Mouse (Mus musculus) lung, postnatal 14 days (tissue): Measurements from ENCODE around the gene Gpx2.
A peak's percentile ranks its signal among the peaks of the same experiment; 100 is the strongest.
"Not testable (repeated sequence)": the region's sequence is repeated elsewhere in the genome, so short reads cannot be mapped to it uniquely, and the experiment has no call there.

Source experiments
- DNase-seq: peaks from one replicate; pipeline ENCODE4 v3.0.0; 2021

The Gpx2 gene

DNA sequence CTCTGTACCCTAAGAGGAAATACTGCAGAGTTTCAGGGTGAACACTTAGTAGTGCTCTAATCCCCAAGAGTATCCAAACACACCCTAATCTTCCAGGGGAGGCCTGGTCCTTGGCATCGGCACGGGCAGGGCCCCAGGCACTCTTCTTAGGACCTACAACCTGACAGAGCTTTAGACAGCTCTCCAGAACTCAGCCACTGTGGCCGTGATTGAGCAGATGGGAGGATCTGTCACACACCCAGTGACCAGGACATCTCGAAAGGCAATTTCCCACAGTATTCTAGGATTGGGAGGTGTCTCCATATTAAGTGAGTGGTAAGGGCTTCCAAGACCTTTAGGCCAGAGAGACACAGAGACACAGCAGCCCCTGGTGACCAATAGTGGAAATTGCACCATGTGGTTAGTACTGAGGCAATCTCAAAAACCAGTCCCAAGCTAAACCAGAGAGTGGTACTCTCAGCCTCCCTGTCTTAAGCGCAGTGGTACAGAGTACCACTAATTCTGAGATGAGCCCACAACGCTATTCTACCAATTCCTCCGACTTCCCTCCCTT lies 8.4 kb upstream of the Gpx2 start:
- peak; percentile 57 for DNase-seq

DNA sequence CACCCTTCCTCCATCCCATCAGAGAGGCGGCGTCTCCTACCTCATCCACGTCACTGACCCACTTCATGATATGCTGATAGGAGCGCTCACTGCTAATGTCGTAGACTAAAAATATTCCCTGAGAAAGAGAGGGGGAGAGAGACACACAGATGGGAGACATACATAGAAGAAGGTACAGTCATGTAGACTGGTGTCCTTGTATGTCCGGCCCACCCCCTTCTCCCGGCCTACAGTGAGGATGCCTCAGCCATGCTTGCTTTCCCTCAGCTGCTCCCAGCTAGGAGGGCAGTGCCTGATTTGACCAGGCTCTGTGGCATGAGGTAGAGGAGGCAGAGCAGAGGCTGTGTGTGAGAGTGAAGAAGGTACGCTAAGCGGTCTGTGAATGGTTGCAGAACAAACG lies 7.7 kb upstream of the Gpx2 start:
- DNase-seq = no peak

DNA sequence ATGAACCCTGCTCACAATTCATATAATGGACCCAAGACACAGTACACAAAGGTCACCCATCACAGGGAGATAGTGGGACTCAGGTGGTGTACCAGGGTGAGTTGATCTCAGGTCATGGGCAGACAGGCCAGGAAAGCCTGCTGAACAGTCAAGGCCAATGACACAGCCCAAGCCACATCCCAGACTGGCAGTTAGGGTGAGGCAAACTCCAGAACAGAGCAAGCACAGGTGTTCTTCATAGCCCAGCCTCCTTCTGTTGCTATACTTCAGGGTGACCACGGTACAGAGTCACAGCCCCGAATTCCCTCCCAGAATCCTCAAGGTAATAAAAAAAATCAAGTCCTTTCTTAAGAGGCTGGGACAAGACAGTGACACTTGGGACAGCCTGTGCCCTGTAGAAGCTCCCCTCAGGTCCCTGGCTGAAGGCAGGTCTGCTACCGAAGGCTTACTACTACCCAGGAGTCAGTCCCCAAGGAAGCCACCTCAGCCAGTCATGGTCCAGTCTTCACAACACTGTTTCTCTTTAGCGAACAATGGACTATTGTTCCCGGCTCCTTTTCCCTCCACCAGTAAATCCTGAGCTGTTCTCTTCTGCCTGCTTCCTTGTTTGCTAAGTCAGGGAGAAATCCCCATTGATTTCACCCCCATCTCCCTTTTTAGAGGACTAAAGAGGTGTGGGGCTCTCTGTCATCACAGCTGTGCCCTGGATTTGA lies 2.8 kb upstream of the Gpx2 start:
- DNase-seq = no peak

DNA sequence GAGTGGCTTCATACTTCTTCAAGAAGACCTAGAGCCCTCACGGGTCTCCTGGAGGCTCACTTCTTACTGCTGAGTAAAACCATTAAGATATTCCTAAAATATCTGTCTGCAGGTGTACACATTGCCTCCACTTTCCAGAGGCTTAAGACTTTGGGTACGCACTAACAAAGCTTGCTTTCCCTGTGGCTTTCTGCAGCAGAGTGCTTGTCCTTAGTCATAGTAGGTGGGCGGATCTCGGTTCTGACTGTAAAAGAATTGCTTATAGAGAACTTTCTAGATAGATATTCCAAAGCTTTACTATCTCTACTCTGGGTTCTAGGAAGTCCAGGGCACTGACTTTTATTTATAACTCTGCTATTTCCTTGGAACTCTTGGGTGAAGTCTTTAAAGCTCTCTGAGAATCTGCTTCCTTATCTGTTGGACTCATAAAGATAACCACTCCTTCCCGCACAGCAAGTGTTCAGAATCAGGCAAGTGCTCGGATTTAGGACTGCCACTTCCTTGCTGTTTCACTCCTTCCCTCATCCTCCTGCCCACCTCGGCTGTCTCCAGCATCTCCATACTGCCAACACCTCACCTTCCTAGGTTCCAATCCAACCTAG lies 1.7 kb upstream of the Gpx2 start:
- DNase-seq = no peak

DNA sequence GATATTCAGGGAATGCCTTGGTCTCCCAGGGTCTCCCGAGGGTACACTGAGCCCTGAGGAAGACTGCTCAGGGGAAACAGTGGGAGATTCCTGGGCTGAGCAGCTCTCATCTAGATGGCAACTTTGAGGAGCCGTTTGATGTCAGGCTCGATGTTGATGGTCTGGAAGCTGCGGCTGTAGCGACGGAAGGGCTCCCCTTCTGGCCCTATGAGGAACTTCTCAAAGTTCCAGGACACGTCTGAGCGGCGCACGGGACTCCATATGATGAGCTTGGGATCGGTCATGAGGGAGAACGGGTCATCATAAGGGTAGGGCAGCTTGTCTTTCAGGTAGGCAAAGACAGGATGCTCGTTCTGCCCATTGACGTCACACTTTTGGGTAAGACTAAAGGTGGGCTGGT lies 2.8 kb downstream of the Gpx2 start:
- not testable (repeated sequence) for DNase-seq

DNA sequence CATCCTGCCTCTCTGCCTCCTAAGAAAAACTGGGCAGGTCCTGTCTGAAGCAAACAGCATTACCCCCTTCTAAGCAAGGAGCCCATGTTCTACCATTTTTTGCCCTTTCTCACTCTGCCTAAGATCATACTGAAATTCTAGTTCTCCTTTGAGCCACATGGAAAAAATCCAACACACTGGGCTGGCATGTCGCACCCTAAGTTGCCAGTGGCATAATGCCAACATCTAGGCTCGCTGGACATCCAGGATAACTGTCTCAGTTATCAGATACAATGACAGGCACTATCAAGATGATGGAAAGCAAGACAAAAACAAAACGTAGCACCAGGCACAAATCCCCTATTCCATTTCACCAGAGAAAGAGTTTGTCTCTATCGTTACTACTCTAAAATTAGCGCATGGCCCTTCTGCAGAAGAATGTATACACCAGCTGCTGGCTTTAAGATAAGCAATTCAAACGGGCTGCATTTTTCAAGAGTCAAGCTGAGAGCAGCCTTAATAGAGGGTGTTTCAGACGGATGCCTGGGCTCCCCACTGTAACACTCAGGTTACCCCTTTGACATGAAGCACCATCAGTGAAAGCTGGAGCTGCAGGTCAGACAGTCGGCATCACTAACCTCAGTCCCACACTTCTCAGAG lies 4.8 kb downstream of the Gpx2 start:
- DNase-seq = no peak

DNA sequence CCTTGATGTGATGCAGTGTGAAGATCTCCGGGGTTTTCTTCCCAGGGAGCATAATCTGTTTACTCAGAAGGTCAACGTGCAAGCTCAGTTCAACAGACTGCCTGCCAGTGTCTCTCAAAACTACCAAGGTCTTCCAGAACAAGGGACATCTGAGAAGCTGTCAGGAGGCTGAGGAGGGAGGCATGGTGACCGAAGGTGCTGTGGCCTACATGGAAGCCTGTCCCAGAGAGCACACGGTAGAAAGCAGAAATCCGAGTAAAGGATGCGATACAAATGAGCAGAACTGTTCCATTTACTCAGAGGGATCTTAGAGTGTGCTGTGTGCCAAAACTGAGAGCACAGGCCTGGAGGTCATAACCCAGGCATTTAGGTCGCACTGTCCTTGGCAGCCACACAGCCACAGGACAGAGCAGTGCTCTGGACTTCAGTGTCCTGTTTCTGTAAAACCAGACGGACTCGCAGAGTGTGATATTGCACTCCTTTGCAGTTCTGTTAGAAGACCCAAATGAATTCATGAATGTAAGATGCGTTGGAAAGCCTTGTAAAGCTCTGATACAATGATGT lies 11.2 kb downstream of the Gpx2 start:
- DNase-seq = no peak

DNA sequence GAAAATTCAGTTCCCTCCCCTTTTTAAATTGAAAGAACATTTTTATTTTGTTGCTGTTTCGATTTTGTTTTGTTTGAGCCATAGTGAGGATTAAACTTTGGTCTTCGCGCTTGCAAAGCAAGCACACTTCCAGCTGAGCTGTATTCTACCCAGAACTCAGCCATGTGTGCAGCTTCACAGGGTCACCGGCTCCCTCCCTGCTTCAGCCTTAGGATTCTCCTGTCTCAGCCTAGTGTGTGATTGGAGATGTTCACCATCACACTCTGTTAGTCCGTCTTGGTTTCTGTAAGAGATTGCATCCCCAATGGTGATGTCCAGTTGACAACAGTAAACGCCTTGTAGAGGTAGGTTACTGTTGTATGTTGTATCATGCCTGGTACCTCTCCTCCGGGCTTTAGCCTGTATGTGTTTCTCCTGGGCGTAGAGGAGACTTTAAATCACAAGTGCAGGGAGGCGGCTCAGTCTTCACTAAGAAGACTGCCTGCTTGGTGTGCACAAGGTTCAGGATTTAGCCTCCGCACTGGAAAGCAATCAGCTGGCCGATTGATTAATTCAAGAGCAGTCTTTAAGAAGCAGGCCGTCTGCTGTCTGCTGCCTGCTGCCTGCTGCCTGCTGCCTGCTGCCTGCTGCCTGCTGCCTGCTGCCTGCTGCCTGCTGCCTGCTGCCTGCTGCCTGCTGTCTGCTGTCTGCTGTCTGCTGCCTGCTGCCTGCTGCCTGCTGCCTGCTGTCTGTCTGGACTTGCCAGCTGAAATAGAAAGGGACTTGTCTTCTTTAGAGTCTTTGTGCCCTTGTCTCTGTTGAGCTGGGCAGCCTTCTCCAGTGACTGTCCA lies 14.5 kb downstream of the Gpx2 start:
- no peak for DNase-seq

DNA sequence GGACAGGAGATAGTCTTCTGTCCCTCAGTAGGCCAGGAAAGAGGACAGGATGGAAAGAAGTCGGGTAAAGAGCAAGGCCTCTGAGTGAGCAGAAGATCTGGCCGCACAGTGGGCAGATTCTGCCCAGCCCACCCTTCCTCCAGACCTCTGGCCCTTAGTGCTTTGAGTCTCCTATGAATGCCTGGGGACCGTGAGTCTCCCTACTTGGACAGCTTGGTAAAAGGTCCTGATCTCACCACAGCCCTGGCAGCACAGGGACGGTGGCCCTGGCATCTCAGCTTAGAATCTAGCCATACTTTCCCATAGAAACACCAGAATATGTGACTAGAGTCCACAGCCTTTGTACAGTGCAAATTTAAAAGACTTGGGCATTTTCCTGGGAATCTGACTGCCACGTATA lies 15.4 kb downstream of the Gpx2 start:
- DNase-seq = no peak

DNA sequence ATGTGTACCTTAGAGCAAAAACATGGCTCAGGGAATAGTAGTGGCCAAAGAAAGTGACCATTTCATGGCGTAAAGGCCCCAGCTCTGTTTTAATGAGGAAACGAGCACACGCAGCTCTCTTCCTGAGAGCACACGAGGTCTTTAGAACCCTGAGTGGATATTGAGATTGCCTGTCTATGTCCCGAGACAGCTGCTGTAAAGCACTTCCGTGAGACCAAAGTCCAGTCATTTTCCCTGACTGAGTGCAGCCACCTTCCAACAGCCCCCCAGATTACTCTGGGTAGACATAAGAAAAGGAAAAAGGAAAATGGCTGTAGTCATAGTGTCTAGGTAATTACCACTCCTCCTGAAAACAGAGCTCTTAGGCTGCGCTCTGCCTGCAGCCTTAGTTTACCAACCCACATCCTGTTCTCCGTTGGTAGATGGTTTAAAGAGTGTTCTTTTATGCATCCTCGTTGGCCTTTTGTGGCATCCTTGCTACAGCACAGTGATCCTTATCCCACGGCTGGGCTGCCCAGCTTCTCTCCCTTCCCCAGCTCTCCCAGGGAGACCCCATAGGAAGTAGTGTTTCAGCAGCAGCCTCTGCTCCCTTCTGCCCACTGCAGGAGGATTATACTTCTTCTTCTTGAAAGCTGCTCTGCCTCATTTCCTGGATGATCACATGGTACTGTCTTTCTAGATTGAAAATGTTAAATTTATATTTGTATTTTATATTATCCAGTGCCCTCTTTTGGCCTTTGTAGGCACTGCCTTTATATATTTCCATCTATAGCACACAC lies 16.9 kb downstream of the Gpx2 start:
- DNase-seq = no peak

DNA sequence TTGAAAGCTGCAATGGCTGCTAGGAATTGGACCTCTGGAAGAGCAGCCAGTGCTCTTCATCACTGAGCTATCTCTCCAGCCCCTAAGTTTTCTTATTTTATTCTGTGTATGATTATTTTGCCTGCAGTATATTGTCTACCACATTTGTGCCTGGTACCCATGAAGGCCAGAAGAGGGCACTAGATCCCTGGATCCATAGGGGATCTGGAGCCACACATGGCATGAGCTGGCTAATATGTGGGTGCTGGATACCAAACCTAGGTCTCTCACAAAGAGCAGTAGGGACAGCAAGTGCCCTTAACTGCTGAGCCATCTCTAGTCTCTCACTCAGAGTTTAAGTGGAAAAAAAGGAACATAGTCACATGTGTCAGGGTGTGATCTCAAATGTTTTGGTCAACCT lies 17.5 kb downstream of the Gpx2 start:
- no peak for DNase-seq

DNA sequence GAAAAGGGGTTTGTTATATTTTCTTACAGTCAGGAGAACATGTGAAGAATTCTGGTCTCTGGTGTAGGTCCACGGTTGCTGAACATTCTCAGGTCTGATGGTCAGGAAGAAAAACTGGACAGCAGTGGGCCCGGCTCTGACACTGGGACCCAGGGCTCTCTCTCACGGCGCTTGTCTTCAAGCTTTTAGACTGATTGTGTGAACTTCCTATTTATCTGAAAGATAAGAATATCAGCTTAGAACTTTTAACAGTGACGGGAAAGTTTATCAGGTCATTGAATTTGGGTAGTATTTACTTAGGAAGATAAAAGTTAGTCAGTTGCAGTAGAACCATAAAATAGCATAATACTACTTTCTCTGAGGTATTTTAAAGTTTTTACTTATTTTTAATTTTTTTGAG lies 18.5 kb downstream of the Gpx2 start:
- no peak for DNase-seq

DNA sequence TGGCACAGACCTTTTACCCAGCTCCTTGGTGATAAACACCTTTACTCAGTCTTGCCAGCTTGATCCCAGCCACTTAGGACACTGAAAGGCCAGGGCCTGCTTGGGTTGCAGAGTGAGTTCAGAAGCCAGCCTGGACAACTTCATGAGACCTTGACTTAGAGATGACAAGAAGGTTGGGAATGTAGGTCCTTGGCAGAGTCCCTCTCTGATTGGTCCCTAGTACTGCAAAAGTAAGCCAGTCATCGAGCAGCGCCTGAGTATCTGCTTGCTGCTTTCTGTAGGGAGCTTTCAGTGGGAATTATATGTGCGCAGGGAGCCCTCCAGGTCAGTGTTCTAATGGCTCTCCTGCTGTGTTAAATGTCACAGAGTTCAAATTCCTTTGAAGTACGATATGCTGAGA lies 20.2 kb downstream of the Gpx2 start:
- DNase-seq = no peak

DNA sequence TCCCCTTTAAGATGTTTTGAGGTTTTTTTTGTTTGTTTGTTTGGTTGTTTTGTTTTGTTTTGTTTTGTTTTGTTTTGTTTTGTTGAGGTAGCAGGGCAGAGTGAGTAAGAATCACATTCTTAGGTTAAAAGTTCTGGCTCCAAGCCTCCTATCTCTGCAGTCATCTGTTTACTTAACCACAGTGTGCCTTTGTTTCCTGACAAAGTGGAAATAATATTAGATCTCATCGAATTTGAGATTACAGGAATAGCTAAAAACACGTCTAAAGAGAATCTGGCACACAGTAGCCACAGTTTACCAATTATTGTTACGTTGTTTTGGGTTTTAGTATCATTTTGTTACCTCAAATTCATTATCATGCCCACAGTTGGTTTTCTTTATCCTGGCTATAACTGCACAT lies 20.7 kb downstream of the Gpx2 start:
- DNase-seq = no peak

DNA sequence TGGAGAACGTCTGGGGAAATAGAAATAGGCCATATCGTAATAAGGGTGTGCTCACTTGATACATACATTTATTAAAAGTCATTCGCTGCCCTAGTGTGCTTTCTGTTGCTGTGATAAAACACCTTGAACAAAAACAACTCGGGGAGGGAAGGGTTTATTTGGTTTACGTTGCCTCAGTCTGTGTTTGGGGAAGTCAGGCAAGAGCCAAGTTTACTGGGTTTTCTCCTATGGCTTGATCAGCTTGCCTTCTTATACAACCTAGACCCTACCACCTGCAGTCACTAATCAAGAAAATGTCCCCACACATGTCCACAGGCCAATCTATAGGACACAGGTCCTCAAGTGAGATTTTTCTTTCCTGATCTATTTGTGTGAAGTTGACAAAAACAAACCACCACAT lies 23.8 kb downstream of the Gpx2 start:
- no peak for DNase-seq

DNA sequence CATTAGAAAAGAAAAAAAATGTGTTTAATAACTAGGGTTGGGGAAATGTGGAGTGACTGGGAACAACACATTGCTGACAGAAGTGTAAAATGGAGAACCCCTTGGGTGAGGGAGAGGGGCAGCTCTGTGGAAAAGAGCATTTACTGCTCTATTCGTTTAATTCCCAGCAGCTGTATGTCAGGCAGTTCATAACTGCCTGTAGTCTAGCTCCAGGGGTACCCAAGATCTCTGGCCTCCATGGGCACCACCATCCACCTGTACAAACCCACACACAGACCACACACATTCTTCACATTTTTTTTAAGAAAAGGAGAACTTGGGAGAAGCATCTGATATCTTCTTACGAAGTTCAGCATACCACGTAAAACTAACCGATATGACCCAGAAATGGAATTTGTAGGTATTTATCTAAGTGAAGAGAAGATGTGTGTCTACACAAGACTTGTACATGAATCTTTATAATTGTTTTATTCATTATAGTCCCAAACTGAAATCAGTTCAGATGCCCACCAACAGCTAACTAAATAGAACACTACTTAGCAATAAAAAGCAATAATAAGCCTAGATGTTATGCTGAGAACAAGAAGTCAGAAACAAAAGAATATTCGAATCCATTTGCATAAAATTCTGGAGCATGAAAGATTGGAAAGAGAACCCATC lies 24.4 kb downstream of the Gpx2 start:
- no peak for DNase-seq

DNA sequence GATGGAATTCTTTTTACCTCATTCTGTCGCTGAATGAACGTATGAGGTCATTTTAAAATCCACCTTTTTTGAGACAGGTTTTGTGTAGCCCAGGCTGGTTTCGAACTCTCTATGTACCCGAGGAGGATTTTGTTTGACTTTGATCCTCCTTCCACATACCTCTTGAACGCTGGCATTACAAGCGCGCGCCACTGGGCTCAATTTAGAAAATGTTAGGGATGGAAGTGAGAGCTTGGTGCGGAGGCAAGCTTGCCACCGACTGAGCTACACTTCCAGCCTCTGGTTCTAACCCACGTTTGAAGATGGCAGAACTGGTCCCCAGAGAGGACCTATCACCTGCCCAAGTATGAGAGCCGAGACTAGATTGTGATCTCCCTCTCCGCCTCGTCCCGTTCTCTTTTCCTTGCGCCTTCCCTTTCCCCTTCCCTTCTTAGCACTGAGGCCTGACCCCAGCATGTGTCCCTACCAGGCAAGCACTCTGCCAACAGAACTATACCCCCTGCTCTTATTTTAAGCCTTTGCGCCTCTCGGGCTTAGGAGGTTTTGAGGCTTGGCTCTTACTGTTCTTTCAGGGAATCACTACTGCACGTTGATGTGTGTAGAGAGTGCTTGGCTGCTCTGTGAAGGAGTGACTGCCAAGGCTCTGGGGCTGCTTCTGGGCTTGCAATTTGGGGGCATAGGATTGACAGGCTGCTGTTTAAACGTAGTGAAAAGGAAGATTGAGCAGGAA lies 29.3 kb downstream of the Gpx2 start:
- DNase-seq = peak; percentile 23

DNA sequence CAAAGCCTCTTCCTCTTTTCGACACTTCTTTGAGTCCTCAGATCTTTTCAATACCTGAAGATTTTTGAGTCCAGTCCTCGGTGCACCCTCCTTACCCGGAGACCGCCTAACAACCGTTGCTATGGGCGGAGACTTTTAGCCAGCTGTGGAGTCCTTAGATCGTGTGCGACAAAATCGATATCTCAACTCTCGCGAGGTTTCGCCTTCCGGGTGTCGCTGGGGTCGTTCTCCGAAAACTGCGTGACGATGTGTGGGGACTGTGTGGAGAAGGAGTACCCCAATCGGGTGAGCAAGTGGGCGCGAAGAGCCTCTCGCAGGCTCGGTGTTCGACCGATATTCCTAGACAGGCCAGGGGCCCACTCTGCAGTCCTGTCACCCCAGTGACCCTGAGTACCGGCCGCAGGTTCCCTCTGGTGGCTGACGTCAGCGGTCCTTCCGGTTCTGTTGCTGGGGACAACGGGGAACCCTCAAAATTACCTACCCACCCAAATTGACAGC lies 30.0 kb downstream of the Gpx2 start, which contains the start of the genes Churc1 and Fntb:
TSS of gene Churc1 (plus strand) at position 185 of the 498 bp plus-strand sequence.
TSS of gene Fntb (plus strand) at position 236 of the 498 bp plus-strand sequence.
- peak; percentile 96 for DNase-seq

DNA sequence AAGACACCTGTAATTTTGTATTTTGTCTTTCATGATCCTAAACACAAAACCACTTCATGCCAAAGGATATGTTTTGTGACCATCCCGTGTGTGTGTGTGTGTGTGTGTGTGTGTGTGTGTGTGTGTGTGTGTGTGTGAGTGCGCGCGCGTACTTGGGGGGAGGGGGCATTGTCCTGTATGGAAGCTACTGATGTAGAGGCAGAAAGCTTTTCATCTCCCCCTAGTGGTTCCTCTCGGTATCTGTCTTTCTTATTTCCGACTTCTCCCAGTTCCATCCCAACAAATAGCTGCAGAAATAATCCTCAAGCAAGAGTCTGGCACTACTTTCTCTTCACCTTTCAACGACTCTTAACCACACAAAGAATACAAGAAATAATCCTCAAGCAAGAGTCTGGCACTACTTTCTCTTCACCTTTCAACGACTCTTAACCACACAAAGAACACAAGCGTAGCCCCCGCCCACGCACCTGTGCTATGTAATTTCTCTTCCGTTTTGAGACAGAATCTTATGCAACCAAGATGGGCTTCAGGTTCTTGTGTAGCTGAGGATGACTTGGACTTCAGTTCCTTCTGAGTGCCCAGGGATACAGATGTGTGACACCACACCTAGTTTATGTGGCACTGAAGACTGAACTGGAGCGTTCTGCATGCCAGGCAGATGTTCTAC lies 42.6 kb downstream of the Gpx2 start:
- DNase-seq = peak; percentile 33
